Mouse (Mus musculus): ENCODE measurements around the gene Tmem136. TPM values are rescaled to one million over a fixed set of nuclear protein-coding genes. Genes with fewer than 3 reads are reported as not detected.

Tmem136 gene
- polyA plus RNA-seq, 1 experiment from 2014 or later = 8.8 TPM

GRCm38 (mm10) chr9:43070153-43070552, 46.2 kb downstream of the Tmem136 start:
- Histone ChIP-seq H3K4me2 (replicated peaks) (no peak overlapping the region), H3K36me3 (no peaks in the 10 kb centered on the region), H3K4me1 (peaks cover 24% of the 10 kb centered on the region), H3K9me3 (no peaks in the 10 kb centered on the region), H3K27me3 (no peaks in the 10 kb centered on the region), H3K4me3 (no peak overlapping the region), H3K27ac (no peak overlapping the region), H3K9ac (no peak overlapping the region)
- no peak for ATAC-seq (ENCODE audit: low FRiP score, low read depth)
- 84% methylated on average over 2 of the region's 2 CpGs for WGBS

GRCm38 (mm10) chr9:43067896-43068295, 48.5 kb downstream of the Tmem136 start:
- WGBS = 83% methylated on average over 3 of the region's 3 CpGs
- ATAC-seq (ENCODE audit: low FRiP score, low read depth) = no peak
- H3K27ac ChIP-seq = no peak overlapping the region
- no peaks in the 10 kb centered on the region for H3K36me3 ChIP-seq
- no peaks in the 10 kb centered on the region for H3K9me3 ChIP-seq
- H3K4me3 ChIP-seq = no peak overlapping the region
- H3K4me2 ChIP-seq (replicated peaks) = no peak overlapping the region
- no peak overlapping the region for H3K9ac ChIP-seq
- H3K27me3 ChIP-seq = no peaks in the 10 kb centered on the region
- H3K4me1 ChIP-seq = peaks cover 19% of the 10 kb centered on the region

GRCm38 (mm10) chr9:43065231-43065630, 51.1 kb downstream of the Tmem136 start:
- H3K27ac ChIP-seq = no peak overlapping the region
- no peak for ATAC-seq (ENCODE audit: low FRiP score, low read depth)
- no peaks in the 10 kb centered on the region for H3K36me3 ChIP-seq
- 72% methylated on average over 4 of the region's 4 CpGs for WGBS
- no peaks in the 10 kb centered on the region for H3K27me3 ChIP-seq
- peaks cover 11% of the 10 kb centered on the region for H3K4me1 ChIP-seq
- H3K4me2 ChIP-seq (replicated peaks) = no peak overlapping the region
- no peaks in the 10 kb centered on the region for H3K9me3 ChIP-seq
- H3K9ac ChIP-seq = no peak overlapping the region
- H3K4me3 ChIP-seq = no peak overlapping the region

- ATAC-seq (ENCODE audit: low FRiP score, low read depth) = no peak
- Histone ChIP-seq H3K27me3 (no peaks in the 10 kb centered on the region), H3K27ac (no peak overlapping the region), H3K4me1 (peaks cover 4% of the 10 kb centered on the region; the same call in 1 of the 2 replicates), H3K36me3 (no peaks in the 10 kb centered on the region), H3K4me2 (replicated peaks) (no peak overlapping the region), H3K9ac (no peak overlapping the region), H3K9me3 (no peaks in the 10 kb centered on the region), H3K4me3 (no peak overlapping the region)
- WGBS = 89% methylated on average over 1 of the region's 1 CpGs
Observed at GRCm38 (mm10) chr9:43061545-43061944, 54.8 kb downstream of the Tmem136 start.

Other genes with a start within 250 kb of the Tmem136 start
- 2.6 and 2.7 TPM in 2 replicates for gene Grik4, start 172.1 kb downstream of the Tmem136 start, polyA plus RNA-seq (2015; fragmentation: Nextera tagmentation; extraction: Ambion mirVana)
- gene Arhgef12, start 9.3 kb downstream of the Tmem136 start, polyA plus RNA-seq (2015; fragmentation: Nextera tagmentation; extraction: Ambion mirVana) = 11.5 and 12.3 TPM in 2 replicates
- gene Pou2f3, start 93.8 kb upstream of the Tmem136 start, polyA plus RNA-seq (2015; fragmentation: Nextera tagmentation; extraction: Ambion mirVana) = 0.74 and 1.1 TPM in 2 replicates
- gene Oaf, start 123.3 kb upstream of the Tmem136 start, polyA plus RNA-seq (2015; fragmentation: Nextera tagmentation; extraction: Ambion mirVana) = 103 and 106 TPM in 2 replicates
- 22.8 and 26.1 TPM in 2 replicates for gene Trim29, start 194.3 kb upstream of the Tmem136 start, polyA plus RNA-seq (2015; fragmentation: Nextera tagmentation; extraction: Ambion mirVana)

Measured in limb, embryonic 13.5 days (tissue).